Mouse (Mus musculus) CD4-positive, CD25-positive, alpha-beta regulatory T cell (primary cell): ENCODE data around the gene Rnf183. TPM values are rescaled to one million over a fixed set of nuclear protein-coding genes. Genes with fewer than 3 reads are reported as not detected.

Experiments
- polyA plus RNA-seq: library from polyadenylated mRNA; unstranded; fragments of 100-300 nt; shearing (Covaris generic); gene quantifications from one replicate; pipeline ENCODE4 v1.2.1, GENCODE M21; 2017

Rnf183 gene
- polyA plus RNA-seq: not detected

DNA sequence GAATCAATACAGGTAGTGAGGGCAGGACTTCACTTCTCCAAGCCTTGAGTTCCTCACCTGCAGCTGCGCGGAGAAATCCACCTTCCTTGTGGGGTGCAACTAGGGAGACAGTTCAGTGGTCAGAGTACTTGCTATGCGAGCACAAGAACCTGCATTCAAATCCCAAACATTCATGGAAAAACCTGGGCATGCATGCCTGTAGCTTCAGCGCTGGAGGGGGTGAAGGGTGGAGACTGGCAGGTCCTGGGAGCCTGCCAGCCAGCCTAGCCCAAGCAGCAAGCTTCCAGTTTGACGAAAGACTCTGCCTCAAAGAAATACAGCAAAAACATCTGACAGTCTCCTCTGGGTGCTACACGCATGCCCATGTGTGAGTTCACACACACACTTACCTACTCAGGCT is at the start of gene Rnf183:
TSS of gene Rnf183 (minus strand) at position 172 of the 400 bp plus-strand sequence.

DNA sequence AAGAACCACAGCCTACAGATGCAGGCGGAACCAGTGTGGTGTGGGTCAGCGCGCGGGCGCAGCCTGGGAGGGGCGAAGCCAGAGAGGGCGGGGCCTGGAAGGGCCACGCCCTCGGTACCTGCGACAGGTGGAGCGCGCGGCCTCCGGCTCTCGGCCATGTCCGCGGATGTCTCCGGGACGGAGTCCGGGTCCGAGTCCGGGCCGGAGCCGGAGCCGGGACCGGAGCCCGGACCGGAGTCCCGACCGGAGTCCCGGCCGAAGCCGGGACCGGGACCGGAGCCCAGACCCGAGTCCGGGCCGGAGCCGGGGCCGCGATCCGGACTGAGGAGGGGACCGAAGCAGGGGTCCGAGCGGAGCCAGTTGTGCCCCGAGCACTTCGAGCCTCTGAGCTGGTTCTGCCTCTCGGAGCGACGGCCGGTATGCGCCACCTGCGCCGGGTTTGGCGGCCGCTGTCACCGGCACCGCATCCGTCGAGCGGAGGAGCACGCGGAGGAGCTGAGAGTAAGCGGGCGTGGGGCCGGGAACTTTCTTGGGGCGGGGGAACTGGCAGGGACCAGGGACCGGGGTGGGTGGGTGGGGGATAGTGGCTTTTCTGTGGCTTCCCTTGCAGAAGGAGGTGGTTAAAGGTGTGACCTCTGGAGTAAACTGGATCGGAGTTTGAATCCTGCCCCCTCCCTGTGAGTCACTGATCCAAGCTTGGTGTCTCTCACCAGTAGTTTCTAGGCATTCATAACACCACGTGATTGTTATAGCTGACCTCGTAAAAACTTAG is 45.1 kb upstream of the Rnf183 start, which contains the start of gene Bspry:
TSS of gene Bspry (plus strand) at position 117 of the 772 bp plus-strand sequence.

DNA sequence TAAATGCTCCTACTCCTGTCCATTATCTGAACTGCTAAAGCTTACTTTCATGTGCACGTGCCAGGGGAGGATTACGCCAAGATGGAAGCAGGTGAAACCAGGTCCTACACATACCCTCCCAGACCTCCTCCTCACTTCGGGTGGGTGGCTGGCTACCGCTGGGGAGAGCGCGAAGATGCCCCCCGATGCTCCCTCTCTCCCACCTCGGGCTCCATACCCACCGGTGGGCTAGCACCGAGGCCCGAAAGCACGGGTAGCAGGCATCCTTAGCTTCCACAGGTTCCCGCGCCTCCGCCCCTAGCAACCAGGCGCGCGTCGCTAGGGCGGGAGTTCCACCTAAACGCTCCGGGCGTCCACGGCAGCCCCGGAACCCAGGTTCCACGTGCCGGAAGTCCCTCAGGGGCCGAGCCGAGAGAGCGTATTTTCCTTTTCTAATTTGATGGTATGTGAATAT is 35.6 kb upstream of the Rnf183 start, which contains the start of gene Wdr31:
TSS of gene Wdr31 (minus strand) at position 299 of the 454 bp plus-strand sequence.

DNA sequence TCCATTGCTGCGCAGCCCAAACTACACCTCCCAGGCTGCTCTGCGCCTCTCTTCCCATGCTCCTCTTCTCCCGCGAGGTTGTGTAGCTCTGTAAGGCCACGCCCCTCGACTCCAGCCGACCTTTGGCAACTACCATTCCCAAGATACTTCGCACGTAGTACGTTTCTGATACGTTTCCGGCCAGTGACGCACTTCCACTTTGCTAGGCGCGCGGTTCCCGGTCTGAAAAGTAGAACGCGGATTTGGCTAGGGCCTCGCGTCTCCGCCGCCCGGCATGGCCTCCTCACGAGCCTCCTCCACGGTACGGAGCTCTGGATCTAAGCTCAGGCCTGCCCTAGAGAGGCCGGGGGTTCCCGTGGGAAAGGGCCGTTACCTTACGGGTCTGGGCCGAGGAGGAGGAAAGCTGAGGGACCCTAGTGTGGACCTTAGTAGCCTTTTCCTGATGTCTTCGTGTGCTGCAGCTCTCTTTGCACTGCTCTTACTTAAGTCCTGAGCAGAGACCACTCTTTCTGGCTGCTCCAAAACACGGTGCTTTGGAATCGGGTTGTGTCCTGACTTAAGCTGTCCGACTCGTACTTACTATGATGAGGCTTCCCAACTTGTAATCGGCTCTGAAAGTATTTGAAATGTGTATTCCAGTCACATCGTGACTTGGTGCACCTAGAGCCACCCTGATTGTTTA is 26.3 kb downstream of the Rnf183 start, which contains the start of the genes Cdc26 and Prpf4:
TSS of gene Cdc26 (minus strand) at position 42 of the 682 bp plus-strand sequence.
TSS of gene Prpf4 (plus strand) at position 197 of the 682 bp plus-strand sequence.

Other genes with a start within 250 kb of the Rnf183 start
- gene Zfp37, start 204.2 kb downstream of the Rnf183 start, polyA plus RNA-seq: not detected
- gene Slc31a2, start 172.7 kb downstream of the Rnf183 start, polyA plus RNA-seq: 18.4 TPM
- gene Fkbp15, start 74.7 kb downstream of the Rnf183 start, polyA plus RNA-seq: 62.1 TPM
- 7.9 TPM for gene Slc31a1, start 74.5 kb downstream of the Rnf183 start, polyA plus RNA-seq
- gene Cdc26, start 26.6 kb downstream of the Rnf183 start, polyA plus RNA-seq: 91.5 TPM
- gene Prpf4, start 26.5 kb downstream of the Rnf183 start, polyA plus RNA-seq: 26.6 TPM
- 0.34 TPM for gene Wdr31, start 35.6 kb upstream of the Rnf183 start, polyA plus RNA-seq
- gene Bspry, start 44.8 kb upstream of the Rnf183 start, polyA plus RNA-seq: 2.7 TPM
- gene Hdhd3, start 68.2 kb upstream of the Rnf183 start, polyA plus RNA-seq: 0.98 TPM
- 41.6 TPM for gene Alad, start 84.7 kb upstream of the Rnf183 start, polyA plus RNA-seq
- 24.9 TPM for gene Pole3, start 89.8 kb upstream of the Rnf183 start, polyA plus RNA-seq
- gene 4933430I17Rik, start 90.1 kb upstream of the Rnf183 start, polyA plus RNA-seq: not detected
- gene Rgs3, start 124.6 kb upstream of the Rnf183 start, polyA plus RNA-seq: 99.2 TPM